Mouse (Mus musculus): Measurements from ENCODE around the gene Irx3. TPM values are rescaled to one million over a fixed set of nuclear protein-coding genes. Genes with fewer than 3 reads are reported as not detected.

Gene Irx3
- 9.2 and 10.8 TPM in 2 replicates for total RNA-seq (2021)
- long read RNA-seq, transcript Irx3-202 (4 exons, 2,748 nt): major isoform, 15 of 19 reads
- long read RNA-seq, partial matches to known transcripts: 3 of 19 reads
- long read RNA-seq, other reads (novel, unspliced or antisense): 1 of 19 reads

- peak; percentile 85 for DNase-seq
Measured at GRCm38 (mm10) chr8:91801839-91802238, at the start of gene Irx3. Gene Irx3 (minus strand): TSS chr8:91802067.

GRCm38 (mm10) chr8:91851359-91851758 lies 49.5 kb upstream of the Irx3 start:
- no peak for DNase-seq

GRCm38 (mm10) chr8:91849984-91850383 lies 48.1 kb upstream of the Irx3 start:
- DNase-seq: no peak

GRCm38 (mm10) chr8:91849529-91849928 lies 47.7 kb upstream of the Irx3 start:
- no peak for DNase-seq

GRCm38 (mm10) chr8:91845641-91846040 lies 43.8 kb upstream of the Irx3 start:
- DNase-seq: no peak

GRCm38 (mm10) chr8:91837131-91837530 lies 35.3 kb upstream of the Irx3 start:
- DNase-seq: no peak

- no peak for DNase-seq
Measured at GRCm38 (mm10) chr8:91836685-91837084, 34.8 kb upstream of the Irx3 start.

GRCm38 (mm10) chr8:91827661-91828060 lies 25.8 kb upstream of the Irx3 start:
- DNase-seq: no peak

GRCm38 (mm10) chr8:91827192-91827591 lies 25.3 kb upstream of the Irx3 start:
- no peak for DNase-seq

GRCm38 (mm10) chr8:91823357-91823756 lies 21.5 kb upstream of the Irx3 start:
- DNase-seq: no peak

GRCm38 (mm10) chr8:91822746-91823145 lies 20.9 kb upstream of the Irx3 start:
- DNase-seq: no peak

GRCm38 (mm10) chr8:91821976-91822375 lies 20.1 kb upstream of the Irx3 start:
- no peak for DNase-seq

GRCm38 (mm10) chr8:91819778-91820177 lies 17.9 kb upstream of the Irx3 start:
- no peak for DNase-seq

- DNase-seq: peak; percentile 56
Measured at GRCm38 (mm10) chr8:91818784-91819183, 16.9 kb upstream of the Irx3 start.

GRCm38 (mm10) chr8:91814106-91814505 lies 12.2 kb upstream of the Irx3 start:
- DNase-seq: no peak

- no peak for DNase-seq
Measured at GRCm38 (mm10) chr8:91806720-91807241, 4.9 kb upstream of the Irx3 start.

- no peak for DNase-seq
Measured at GRCm38 (mm10) chr8:91806084-91806719, 4.3 kb upstream of the Irx3 start.

GRCm38 (mm10) chr8:91805254-91805671 lies 3.4 kb upstream of the Irx3 start:
- DNase-seq: no peak

GRCm38 (mm10) chr8:91804403-91805253 lies 2.8 kb upstream of the Irx3 start:
- DNase-seq: no peak

- DNase-seq: no peak
Measured at GRCm38 (mm10) chr8:91803515-91804402, 1.9 kb upstream of the Irx3 start.

- DNase-seq: no peak
Measured at GRCm38 (mm10) chr8:91802401-91803322, 795 bp upstream of the Irx3 start.
